Mouse (Mus musculus) subcutaneous adipose tissue, adult 2 months (tissue): ENCODE data around the gene Olfr1192-ps1. TPM values are rescaled to one million over a fixed set of nuclear protein-coding genes. Genes with fewer than 3 reads are reported as not detected.

Experiments used
- polyA plus RNA-seq: library from polyadenylated mRNA; depleted of rRNA; stranded (reverse); fragments of >200 nt; gene quantifications from 2 replicates; pipeline ENCODE4 v1.2.3, GENCODE M21; 2012; ENCODE audit warnings: low replicate concordance; rRNA removed

The Olfr1192-ps1 gene
- not detected in 2 replicates for polyA plus RNA-seq

GRCm38 (mm10) chr2:88648209-88648608 is at the start of gene Olfr1192-ps1:
Olfr1192-ps1 (plus strand) TSS chr2:88648509.

GRCm38 (mm10) chr2:88640242-88640641 is 8.1 kb upstream of the Olfr1192-ps1 start, which contains the start of gene Olfr1191-ps1:
Olfr1191-ps1 (plus strand) TSS chr2:88640542.

GRCm38 (mm10) chr2:88675328-88675727 is 27.0 kb downstream of the Olfr1192-ps1 start, which contains the start of gene Olfr1193:
Olfr1193 (plus strand) TSS chr2:88675628.

GRCm38 (mm10) chr2:88689087-88689486 is 40.8 kb downstream of the Olfr1192-ps1 start, which contains the start of gene Olfr1195:
Olfr1195 (minus strand) TSS chr2:88689187.

GRCm38 (mm10) chr2:88704497-88704896 is 56.2 kb downstream of the Olfr1192-ps1 start, which contains the start of gene Olfr1196:
Olfr1196 (minus strand) TSS chr2:88704597.

Other genes starting within 250 kb of the Olfr1192-ps1 start
- not detected in 2 replicates for gene Olfr1179, start 242.1 kb upstream of the Olfr1192-ps1 start, polyA plus RNA-seq
- gene Olfr1180, start 229.4 kb upstream of the Olfr1192-ps1 start, polyA plus RNA-seq: not detected in 2 replicates
- gene Olfr1181, start 222.3 kb upstream of the Olfr1192-ps1 start, polyA plus RNA-seq: not detected in 2 replicates
- not detected in 2 replicates for gene Gm13757, start 199.4 kb upstream of the Olfr1192-ps1 start, polyA plus RNA-seq
- gene Olfr1183, start 193.6 kb upstream of the Olfr1192-ps1 start, polyA plus RNA-seq: not detected in 2 replicates
- gene Olfr1184, start 164.9 kb upstream of the Olfr1192-ps1 start, polyA plus RNA-seq: not detected in 2 replicates
- gene Olfr1185-ps1, start 155.2 kb upstream of the Olfr1192-ps1 start, polyA plus RNA-seq: not detected in 2 replicates
- gene Olfr1186, start 130.0 kb upstream of the Olfr1192-ps1 start, polyA plus RNA-seq: not detected in 2 replicates
- not detected in 2 replicates for gene Olfr1188, start 91.6 kb upstream of the Olfr1192-ps1 start, polyA plus RNA-seq
- gene Olfr1189, start 62.1 kb upstream of the Olfr1192-ps1 start, polyA plus RNA-seq: not detected in 2 replicates
- not detected in 2 replicates for gene Olfr1191-ps1, start 8.0 kb upstream of the Olfr1192-ps1 start, polyA plus RNA-seq
- gene Olfr1193, start 27.1 kb downstream of the Olfr1192-ps1 start, polyA plus RNA-seq: not detected in 2 replicates
- not detected in 2 replicates for gene Olfr1195, start 40.7 kb downstream of the Olfr1192-ps1 start, polyA plus RNA-seq
- not detected in 2 replicates for gene Olfr1196, start 56.1 kb downstream of the Olfr1192-ps1 start, polyA plus RNA-seq
- gene Olfr1197, start 83.9 kb downstream of the Olfr1192-ps1 start, polyA plus RNA-seq: not detected in 2 replicates
- not detected in 2 replicates for gene Olfr1198, start 102.9 kb downstream of the Olfr1192-ps1 start, polyA plus RNA-seq
- not detected in 2 replicates for gene Olfr1199, start 112.0 kb downstream of the Olfr1192-ps1 start, polyA plus RNA-seq
- gene Olfr1200, start 122.0 kb downstream of the Olfr1192-ps1 start, polyA plus RNA-seq: not detected in 2 replicates
- not detected in 2 replicates for gene Olfr1201, start 144.5 kb downstream of the Olfr1192-ps1 start, polyA plus RNA-seq
- gene Olfr1202, start 166.0 kb downstream of the Olfr1192-ps1 start, polyA plus RNA-seq: not detected in 2 replicates
- not detected in 2 replicates for gene Olfr1205, start 181.2 kb downstream of the Olfr1192-ps1 start, polyA plus RNA-seq
- gene Olfr1204, start 200.8 kb downstream of the Olfr1192-ps1 start, polyA plus RNA-seq: not detected in 2 replicates
- not detected in 2 replicates for gene Olfr1206, start 214.7 kb downstream of the Olfr1192-ps1 start, polyA plus RNA-seq